Mouse (Mus musculus) heart, postnatal 0 days (tissue): ENCODE data around the gene Frmd4b.
"Not testable (repeated sequence)": the region's sequence is repeated elsewhere in the genome, so short reads cannot be mapped to it uniquely, and the experiment has no call there.

Source experiments
- CTCF ChIP-seq: IDR thresholded peaks from 2 replicates; pipeline ENCODE4 v1.5.1; 2016; ENCODE audit warnings: antibody characterized with exemption, control low read depth, low read depth
- EP300 ChIP-seq: IDR thresholded peaks from 2 replicates; pipeline ENCODE4 v1.6.1; 2016; ENCODE audit warnings: antibody characterized with exemption, low read depth

- TF ChIP-seq EP300, CTCF: not testable (repeated sequence)
Measured at GRCm38 (mm10) chr6:97259926-97260325, 357.4 kb downstream of the Frmd4b start.
